Mouse (Mus musculus): Measurements from ENCODE around the gene Foxb1. TPM values are rescaled to one million over a fixed set of nuclear protein-coding genes. Genes with fewer than 3 reads are reported as not detected.

Foxb1 gene
- not detected for total RNA-seq (2021)

DNA sequence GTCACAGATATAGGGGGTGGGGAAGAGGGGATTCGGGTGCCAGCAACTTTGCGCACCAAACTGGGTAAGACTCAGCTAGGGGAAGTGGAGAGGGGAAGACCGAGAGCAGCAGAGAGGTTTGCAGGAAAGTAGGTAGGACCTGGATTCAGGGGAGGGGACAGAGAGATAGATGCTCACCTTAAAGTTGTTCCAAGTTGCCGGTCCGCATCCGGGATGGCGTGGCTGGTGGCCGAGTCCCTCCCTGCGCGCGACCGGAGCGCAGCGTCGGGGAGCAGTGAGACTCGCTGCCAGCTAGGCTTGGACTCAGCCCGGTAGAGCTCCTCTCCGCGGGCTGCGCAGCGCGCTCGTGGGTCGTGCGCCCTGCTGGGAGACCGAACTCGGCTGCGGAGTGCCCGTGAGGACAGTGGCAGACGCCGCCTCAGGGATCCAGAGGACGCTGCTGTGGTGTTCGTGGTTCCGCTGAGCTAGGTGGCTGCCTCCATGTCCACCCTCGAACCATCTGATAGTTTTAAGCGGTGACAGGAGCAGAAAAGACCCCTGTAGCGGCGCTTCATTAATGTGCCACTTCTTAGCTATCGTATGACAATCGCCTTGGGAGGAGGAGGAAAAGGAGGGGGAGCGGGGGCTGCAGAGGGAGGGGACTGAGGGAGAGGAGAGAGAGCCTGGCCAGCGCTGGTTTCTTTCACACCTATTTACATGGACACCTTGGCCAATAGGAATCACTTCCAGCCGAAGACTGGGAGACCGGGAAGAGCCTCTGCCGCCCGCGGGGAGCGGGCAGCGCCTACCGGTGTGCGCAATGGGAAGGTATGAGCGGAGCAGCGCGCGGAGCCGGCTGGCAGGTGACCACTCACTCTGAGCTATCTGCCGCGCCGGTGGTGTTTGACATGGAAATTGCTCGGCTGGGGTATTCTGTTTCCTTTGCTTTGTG is at the start of gene Foxb1:
Gene Foxb1, minus strand, starts transcription at position 570 of the 931 bp plus-strand sequence.
- intact Hi-C loops (cut with DNase I), result no loop called here
- DNase-seq (ENCODE audit: low spot score), result no peak

DNA sequence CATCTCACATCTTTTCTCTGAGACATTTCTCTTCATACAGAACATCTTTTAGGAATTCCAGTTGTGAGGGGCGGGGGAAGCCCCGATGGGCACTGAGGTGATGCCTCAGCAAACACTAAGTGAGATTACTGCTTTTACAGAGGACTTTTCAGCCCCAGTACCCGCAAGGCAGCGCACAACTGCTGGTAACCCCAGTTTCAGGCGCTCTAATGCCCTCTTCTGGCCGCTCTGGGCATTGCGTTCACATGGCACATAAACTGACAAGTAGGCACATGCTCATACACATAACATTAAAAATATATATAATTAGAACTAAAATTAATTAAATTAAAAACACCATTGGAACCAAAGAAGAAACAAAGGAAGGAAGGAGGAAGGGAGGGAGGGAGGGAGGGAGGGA is 29.8 kb upstream of the Foxb1 start:
- no peak for DNase-seq (ENCODE audit: low spot score)
- intact Hi-C loops (cut with DNase I), result no loop called here

DNA sequence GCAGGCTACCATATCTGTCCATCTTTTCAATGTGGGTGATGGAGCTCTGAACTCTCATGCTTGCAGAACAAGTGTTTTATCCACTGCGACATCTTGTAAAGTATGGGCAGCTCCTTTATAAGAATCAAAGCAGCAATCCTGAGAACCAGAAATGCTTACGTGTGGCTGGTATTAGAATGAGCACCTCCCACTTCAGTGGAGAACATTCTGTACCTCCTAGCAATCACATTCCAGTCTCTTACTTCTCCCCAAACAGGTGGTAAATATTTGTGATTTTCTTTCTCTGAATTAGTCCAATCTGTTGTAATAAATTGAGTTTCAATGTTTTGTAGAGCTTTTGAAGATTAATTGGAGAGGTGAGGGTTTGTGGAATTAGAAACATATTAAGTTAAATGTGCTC is 19.3 kb upstream of the Foxb1 start:
- no peak for DNase-seq (ENCODE audit: low spot score)
- intact Hi-C loops (cut with DNase I), result no loop called here

DNA sequence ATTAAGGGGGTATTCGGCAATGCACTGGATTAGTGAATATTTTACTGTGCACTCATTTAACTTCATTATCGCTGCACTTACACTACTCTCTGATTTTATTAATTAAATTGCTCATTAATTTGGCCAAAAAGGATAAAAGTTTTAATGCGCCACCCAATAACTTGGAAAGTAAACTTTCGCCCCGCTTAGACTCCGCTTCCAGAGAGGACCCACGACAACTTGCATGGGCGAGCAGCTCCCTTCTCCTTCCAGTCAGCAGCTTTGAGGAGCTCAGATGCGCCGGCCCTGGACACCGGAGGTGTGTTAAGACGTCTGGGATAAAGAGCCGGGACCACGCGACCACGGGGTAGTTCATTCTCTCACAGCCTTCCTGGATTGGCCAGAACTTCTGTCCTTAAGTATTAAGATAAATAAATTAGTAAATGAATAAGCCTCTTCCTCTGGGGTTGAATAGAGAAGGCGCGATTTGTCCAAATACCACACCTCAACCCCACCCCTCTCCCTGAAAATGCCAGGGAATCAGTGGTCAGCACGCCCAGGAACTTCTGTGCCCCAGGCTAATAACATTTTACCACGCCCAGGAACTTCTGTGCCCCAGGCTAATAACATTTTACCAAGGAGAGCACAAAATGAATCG is 9.3 kb upstream of the Foxb1 start:
- no peak for DNase-seq (ENCODE audit: low spot score)
- intact Hi-C loops (cut with DNase I), result no loop called here

DNA sequence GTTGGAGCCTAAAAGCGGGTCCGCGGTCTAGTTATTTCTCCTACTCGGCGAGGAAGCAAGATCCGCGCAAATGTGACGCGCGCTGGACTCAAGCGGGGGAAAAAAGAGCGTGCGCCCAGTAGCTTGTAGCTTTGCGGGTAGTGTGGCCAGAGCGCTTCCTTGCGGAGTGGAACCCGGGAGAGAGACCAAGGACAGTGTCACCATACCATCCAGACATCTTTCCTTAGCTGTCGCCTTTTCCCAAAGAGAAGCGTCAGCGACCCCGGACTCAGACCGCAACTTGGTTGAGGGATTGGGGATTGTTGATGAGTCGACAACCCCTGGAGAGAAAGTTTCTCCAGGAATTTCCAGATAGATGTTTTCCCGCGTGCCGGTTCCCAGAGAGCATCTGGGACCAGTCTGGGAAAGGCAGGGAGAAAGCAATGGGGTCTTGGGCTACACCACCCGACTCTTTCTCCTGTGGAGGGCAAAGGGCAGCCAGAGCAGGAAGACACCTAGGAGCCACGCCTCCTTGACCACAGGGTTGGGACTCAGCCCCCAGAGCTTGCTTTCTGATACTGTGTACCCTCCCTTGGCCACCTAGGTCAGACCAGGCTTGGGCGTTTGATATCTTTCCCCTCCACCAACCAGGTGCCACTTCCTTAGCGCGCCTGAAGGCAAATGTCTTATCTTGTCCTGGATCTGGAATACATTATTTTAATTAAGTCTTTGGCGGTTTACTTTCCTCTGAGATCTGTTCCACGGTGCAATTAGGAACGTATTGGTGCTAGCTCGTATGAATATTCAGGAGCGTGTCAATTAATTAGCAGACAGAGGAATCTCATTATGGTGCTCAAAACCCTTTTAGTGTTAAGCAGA is 8.6 kb upstream of the Foxb1 start:
- DNase-seq (ENCODE audit: low spot score), result no peak
- intact Hi-C loops (cut with DNase I), result no loop called here

DNA sequence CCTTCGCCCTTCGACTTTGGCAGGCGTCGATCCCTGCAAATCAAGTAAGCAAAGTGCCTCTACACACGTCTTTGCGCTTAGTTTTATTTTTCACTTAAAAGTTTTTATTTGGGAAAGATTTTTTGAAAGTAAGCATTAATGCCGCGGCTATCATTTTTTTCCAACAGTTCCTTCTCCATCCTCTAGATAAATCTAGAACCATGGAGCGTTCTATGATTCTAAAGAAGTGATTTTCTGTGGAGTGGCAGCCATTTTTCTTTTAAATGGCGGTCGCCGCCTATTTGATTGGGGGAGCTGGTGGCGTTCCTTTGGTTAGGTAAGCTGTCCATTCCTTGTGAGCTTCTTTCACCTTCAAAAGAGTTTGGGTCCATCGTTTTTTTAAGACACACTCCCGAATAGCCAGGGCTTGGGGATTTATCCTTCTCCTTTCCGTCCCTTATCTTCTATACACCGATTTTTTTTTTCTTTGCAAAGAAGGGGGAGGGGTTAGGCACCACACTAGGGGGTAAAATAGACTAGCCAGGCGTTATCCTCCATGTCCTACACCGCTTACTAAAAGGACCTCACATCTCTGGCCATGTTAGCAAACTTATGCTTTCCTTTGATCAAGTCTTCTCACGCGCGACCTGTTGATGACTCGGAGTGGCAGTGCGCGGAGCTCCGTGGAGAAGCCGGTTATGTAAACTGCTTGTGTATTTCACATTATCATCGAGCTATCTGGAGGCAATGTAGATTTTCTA is 7.6 kb upstream of the Foxb1 start:
- no peak for DNase-seq (ENCODE audit: low spot score)
- intact Hi-C loops (cut with DNase I), result no loop called here

DNA sequence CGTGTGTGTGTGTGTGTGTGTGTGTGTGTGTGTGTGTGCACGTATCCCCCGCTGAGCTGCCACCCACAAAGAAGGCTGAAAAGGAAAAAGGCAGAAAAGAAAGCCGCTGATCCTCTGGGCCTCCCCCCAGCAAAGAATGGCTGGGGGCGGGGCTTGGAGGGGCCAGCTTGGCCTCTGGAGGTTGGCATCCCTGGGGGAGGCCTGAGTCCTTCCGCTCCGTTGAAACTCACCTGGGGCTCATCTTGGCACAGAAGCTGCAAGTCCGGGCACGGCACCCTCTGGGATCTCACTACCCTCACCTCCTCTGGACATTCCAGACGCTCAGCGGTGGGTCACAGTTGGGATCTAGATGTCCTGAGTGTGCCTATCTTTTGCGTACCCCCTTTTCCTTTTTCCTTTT is 6.7 kb upstream of the Foxb1 start:
- intact Hi-C loops (cut with DNase I), result no loop called here

DNA sequence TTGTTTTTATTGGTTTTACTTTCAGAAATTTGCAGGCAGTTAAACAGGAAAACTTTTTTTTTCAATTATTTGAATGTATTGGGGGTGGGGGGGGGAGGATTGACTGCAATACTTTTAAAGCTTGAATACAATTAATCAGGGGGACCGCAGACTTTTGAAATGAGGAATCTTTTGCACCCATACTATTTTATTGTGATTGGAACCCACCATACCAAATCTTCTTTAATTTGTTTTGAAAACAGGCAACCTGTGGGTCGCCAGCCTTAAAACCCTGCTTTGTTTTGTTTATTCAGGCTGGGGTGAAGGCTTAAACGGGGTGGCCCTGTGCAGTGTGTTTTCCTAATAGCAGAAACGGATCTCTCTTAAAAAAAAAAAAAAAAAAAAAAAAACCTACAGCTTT is 6.2 kb upstream of the Foxb1 start:
- intact Hi-C loops (cut with DNase I), result no loop called here
- no peak for DNase-seq (ENCODE audit: low spot score)

More for the DNA sequence above, 6.7 kb upstream of the Foxb1 start:
- no peak for DNase-seq (ENCODE audit: low spot score)

DNA sequence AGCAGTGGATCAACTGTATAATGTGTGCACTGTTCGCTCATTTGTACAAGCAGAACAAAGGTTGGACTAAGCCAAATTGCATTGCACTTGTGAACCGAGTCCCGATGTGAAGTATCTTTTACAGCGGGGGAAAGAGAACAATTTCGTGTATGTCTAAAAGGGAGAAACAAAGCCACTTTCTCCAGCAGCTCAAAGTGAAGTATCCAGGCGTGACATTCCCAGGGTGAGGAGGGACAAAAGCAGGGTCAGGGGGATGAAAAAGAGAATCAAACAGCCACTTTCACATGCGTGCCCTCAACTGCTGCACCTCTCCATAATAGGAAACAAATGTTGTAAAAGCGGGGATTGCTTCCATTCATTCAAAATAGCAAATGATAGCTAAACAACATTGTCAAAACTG is 5.6 kb upstream of the Foxb1 start:
- DNase-seq (ENCODE audit: low spot score), result no peak
- intact Hi-C loops (cut with DNase I), result no loop called here

DNA sequence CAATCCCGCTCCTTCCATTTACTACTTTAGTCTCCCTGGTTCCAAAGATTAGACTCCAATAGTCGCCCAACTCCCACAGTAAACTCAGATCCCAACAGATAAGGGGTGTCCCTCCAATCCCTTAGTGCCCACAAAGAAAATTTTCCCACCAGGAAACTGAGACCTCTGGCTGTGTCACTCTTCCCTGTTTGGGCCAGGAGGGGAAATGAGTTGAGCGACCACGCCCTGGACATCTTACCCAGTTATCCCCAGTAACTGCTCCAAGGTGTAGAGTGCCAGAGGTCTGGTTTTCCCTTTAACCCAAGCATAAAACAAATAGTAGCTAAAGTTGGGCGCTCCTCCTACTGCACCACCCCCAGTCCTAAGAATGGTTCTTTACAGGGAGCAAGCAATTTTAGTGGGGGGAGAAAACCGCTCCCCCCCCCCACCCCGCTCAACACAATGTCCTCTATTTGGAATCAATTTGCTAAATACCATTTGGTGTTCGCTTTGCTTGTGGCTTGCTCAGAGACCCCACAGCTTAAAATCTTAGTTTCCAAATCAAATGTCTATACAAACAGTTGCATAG is 4.8 kb upstream of the Foxb1 start:
- DNase-seq (ENCODE audit: low spot score), result no peak
- intact Hi-C loops (cut with DNase I), result no loop called here

DNA sequence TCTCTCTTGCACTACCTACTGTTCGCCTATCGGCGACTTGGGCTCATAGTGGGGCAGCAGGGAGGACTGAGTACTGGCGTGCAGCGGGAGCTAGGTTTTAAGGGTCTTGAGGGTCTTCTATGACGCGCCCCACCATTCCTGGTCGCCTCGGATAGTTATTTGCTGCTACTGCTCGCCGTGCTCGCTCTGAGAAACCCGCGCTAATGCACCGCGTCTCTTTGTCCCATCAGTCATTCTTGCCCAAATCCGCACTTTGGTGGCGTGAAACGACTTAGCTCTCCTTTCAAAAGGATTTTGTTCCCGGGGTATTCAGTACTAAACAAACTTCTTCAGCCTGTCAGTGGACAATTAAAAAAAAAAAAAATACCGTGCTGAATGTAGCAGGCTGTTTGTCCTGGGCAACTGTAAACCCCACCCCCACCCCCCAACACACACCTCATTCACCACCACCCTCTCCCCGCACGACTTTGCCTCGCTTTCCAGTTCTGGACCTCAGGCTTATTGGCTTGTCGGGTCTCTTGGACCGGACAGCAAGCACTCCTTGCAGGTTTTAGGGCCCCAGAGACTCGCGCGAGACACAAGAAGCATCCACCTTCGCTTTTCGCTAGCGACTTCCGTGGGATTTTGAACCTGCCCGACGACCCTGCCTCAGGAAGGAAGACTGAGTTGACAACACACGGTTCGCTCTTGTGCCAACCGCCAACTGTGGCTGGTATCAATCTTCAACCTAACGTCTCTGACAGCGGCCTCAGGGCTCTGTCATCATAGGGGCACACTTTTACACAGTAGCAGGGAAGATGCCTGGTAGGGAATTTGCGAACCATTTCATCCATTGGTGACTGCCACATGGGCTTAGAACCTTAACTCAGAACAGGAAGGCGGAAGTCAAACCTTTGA is 4.1 kb upstream of the Foxb1 start:
- DNase-seq (ENCODE audit: low spot score), result no peak
- intact Hi-C loops (cut with DNase I), result no loop called here

DNA sequence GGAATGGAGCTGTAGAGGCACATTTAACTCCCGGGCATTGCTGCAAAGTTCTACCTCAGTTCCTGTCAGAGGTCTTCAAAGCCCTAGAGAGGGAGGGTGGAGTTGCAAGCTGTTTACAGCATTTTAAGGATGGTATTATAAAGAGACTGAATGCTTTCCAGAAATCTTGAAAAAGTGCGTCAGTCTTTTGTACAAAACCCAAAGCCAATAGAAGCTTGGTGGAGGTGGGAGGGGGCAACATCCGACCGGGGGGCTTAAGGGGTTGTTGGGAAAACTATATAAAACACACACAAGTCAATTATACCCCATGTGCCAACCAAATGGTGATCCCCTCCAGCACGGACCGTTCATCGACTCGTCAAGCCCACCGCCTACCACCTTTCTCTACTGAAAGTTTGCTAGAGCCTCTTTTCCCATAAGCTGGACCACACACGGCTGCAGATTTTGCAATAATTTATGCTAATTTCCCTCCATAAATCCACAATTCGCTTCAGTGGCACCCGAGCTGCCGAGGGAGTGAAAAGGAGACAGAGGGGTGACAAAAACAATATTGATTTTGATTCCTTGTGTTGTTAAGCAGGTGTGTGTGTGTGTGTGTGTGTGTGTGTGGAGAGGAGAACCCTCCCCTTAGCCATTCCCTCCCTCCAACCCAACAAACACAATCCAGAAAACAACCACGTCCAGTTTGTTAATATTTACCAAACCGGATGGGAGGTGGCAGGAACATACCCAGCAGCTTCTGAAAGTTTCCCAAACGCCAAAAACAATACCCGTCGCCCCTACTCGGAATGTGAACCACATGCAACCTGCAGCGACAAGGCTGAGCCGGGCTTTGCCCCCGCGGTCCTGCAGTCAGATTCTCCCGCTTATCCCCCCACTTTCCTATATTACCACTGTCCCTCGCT is 3.2 kb upstream of the Foxb1 start:
- intact Hi-C loops (cut with DNase I), result no loop called here
- DNase-seq (ENCODE audit: low spot score), result no peak

DNA sequence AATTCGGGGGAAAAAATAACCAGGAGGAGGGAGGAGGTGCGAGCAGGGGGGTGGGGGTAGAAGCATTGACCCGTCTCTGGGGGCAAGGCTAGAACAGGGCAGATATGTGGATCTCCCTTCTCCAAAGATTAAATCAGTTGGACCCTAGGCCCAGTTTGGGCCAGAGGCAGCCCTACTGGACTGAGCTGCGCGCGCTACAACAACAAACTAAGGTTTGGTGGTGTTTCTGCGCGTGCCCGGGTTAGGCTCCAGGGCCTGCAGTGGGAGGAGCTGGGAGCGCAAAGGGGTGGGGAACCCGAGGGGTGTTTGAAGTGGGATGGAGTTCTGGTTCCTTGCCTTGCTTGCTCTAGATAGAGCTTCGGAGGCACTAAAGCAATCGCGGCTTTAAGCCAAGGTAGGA is 2.0 kb upstream of the Foxb1 start:
- intact Hi-C loops (cut with DNase I), result no loop called here
- DNase-seq (ENCODE audit: low spot score), result no peak

DNA sequence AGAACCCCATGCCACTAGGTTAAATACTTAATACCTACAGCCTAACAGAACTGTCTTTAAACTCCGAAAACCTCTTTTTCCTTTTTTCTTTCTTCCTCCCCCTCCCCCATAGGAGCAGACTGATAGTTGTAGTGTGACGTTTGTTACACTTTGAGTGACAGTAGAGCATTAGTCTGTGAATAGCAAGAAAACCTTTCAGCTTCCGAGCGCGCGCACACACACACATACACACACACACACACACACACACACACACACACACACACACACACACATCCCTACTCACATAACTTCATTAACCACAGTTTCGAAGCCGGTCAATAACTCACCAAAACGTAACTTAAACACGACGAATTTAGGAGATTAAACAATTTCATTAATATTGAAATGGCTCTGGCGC is 1.5 kb upstream of the Foxb1 start:
- intact Hi-C loops (cut with DNase I), result no loop called here
- no peak for DNase-seq (ENCODE audit: low spot score)

DNA sequence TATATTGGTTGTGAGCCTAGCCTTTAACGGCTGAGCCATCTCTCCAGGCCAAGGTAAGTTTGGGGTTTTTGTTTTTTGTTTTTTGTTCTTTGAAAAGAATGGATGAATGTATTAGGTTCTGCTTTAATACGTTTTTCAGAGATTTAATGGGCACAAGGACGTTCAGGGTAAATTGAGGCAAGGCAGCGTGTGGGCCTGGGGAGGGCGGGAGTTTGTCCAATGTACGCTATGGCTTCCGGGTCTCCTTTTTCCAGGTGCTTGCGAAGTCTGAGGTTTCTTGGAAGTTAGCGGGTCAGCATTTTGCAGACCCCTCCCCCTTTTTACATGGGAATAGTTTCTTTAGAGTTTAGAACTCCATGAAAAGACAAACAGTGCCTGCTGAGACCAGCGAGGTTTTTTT is 829 bp upstream of the Foxb1 start:
- no peak for DNase-seq (ENCODE audit: low spot score)

DNA sequence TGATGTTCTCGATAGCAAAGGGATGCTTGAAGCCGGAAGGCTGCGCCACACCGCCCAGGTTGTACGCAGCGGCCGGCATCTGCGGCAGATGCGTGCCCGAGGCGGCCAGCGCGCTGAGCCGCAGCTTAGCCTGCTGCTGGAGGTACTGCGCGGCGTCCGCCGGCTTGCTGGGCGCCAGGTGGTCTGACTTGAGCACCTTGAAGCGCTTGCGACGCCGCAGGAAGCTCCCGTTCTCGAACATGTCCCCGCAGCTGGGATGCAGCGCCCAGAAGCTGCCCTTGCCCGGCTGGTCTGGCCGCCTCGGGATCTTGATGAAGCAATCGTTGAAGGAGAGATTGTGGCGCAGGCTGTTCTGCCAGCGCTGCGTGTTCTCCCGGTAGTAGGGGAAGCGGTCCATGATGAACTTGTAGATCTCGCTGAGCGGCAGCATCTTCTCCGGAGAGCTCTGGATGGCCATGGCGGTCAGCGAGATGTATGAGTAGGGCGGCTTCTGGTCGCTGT is 969 bp downstream of the Foxb1 start:
- intact Hi-C loops (cut with DNase I), result no loop called here

More for the DNA sequence above, 829 bp upstream of the Foxb1 start:
- intact Hi-C loops (cut with DNase I), result no loop called here

DNA sequence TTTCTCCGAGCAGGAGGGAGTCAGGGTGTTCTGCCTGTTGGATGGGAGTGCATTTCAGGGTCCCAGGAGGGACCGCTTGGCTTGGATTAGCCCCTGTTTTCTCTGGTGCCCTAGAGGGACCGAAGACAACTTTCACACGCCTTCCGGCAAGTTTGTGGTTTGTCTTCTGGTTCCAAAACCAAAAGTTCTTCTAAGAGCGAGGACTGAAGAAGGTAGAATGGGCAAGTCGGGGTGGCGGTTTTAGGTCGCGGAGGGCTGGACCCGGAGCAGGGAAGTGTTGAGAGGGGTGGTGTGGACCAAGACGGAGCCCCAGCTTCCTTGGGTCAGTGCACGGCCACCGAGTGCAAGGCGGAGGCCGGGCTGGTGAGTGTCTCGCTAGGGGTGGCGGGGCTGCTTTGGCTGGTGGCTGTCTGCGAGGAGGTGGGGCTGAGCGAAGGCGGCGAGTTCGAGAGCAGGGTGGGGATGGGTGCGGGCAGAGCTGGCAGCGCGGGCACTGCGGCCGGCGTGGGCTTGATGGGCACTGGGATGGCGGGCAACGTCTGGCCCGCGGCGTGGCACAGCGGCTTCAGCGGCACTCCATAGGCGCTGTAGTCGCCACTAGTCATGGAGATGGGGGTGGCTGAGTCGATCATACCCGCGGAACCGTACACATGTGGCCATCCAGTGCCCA is 1.7 kb downstream of the Foxb1 start:
- intact Hi-C loops (cut with DNase I), result no loop called here
- no peak for DNase-seq (ENCODE audit: low spot score)

More for the DNA sequence above, 969 bp downstream of the Foxb1 start:
- DNase-seq (ENCODE audit: low spot score), result no peak

Measured in heart, postnatal 25 days (tissue).